ENCODE assay signal across 8 mouse cellular contexts in the genomic region with DNA sequence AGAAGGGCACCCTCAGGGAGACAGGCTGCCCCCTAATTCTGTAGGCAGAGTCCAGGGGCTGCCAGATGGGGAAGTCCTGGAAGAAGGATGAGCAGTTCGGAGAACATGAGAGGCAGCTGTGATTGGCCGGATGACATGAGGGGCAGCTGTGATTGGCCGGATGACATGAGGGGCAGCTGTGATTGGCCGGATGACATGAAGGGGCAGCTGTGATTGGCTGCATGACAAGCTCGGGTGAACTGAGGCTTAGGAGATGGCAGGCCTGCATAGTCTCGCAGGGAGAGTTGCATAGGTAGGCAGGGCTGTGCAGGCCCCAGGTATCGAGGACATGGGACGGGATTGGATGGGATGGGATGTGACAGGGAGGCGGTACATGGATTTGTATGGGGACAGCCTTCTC. TPM values are rescaled to one million over a fixed set of nuclear protein-coding genes. Genes with fewer than 3 reads are reported as not detected.
DNase-seq lines count a peak whose midpoint lies in the region; ATAC-seq and TF ChIP-seq lines count a peak whose summit lies in the region.

No protein-coding gene starts in this region.

- no peaks in the 10 kb centered on the region for H3K27me3 ChIP-seq in heart, embryonic 11.5 days (ENCODE audit: control insufficient read depth, insufficient read depth, low read length)
- H3K27me3 ChIP-seq in liver, postnatal 0 days (ENCODE audit: insufficient read depth, low read length): no peaks in the 10 kb centered on the region

- no peak for TF ChIP-seq CTCF in liver, postnatal 0 days (IDR thresholded peaks at IDR 0.05; ENCODE audit: low read depth)

- WGBS in heart, embryonic 11.5 days (ENCODE audit: insufficient replicate concordance): 15% methylated on average over 9 of the region's 9 CpGs
- WGBS in liver, postnatal 0 days (ENCODE audit: insufficient replicate concordance): 13% methylated on average over 9 of the region's 9 CpGs

- H3K9me3 ChIP-seq in heart, embryonic 11.5 days (replicated peaks; ENCODE audit: control insufficient read depth, low read length): no peaks in the 10 kb centered on the region
- H3K9me3 ChIP-seq in ES-E14 (ENCODE audit: control insufficient read depth, insufficient read depth, low read depth, low read length): no peaks in the 10 kb centered on the region
- no peaks in the 10 kb centered on the region for H3K9me3 ChIP-seq in liver, postnatal 0 days (ENCODE audit: low read length)

- TF ChIP-seq EP300 in liver, postnatal 0 days (IDR thresholded peaks at IDR 0.05; ENCODE audit: low read depth): no peak

- H3K36me3 ChIP-seq in heart, embryonic 11.5 days (ENCODE audit: control insufficient read depth, insufficient read depth, low read length): no peaks in the 10 kb centered on the region
- no peaks in the 10 kb centered on the region for H3K36me3 ChIP-seq in ES-E14 (ENCODE audit: control insufficient read depth, insufficient read depth, low read length, poor library complexity, severe bottlenecking)
- H3K36me3 ChIP-seq in liver, postnatal 0 days (replicated peaks; ENCODE audit: insufficient read depth, low read length): no peaks in the 10 kb centered on the region

- H3K4me1 ChIP-seq in heart, embryonic 11.5 days (ENCODE audit: control insufficient read depth, insufficient read depth, low read length): 0 out of 2 replicates have a peak, but pooled peaks cover 5% of the 10 kb centered on the region
- peaks cover 1 to 7% of the 10 kb centered on the region in 2 experiments; a peak in 2 of 4 replicates for H3K4me1 ChIP-seq in ES-E14 (ENCODE audit: control insufficient read depth in 2 of 2, insufficient read depth in 2 of 2, low read length in 2 of 2, poor library complexity in 1 of 2)
- H3K4me1 ChIP-seq in liver, postnatal 0 days (ENCODE audit: insufficient read depth): no peaks in the 10 kb centered on the region

- no peak overlapping the region for H3K27ac ChIP-seq in heart, embryonic 11.5 days (ENCODE audit: low read depth, low read length)
- H3K27ac ChIP-seq in ES-E14 (ENCODE audit: insufficient read depth, low read depth, low read length, poor library complexity, severe bottlenecking): no peak overlapping the region
- no peak overlapping the region for H3K27ac ChIP-seq in liver, postnatal 0 days (ENCODE audit: low read depth)

- in situ Hi-C loops in ES-E14 (cut with MboI; ENCODE audit: low sequenced_read_pairs in 2 of 2, unreplicated experiment in 2 of 2): no loop called here

- H3K4me2 ChIP-seq in heart, embryonic 11.5 days: peak overlapping the region; percentile 40; the same call in 1 of the 2 replicates
- H3K4me2 ChIP-seq in liver, postnatal 0 days (ENCODE audit: low read depth, low read length): no peak overlapping the region

- DNase-seq in heart, adult 8-10 months (ENCODE audit: low spot score): no peak
- no peak for DNase-seq in ES-E14 (ENCODE audit: low read depth, low spot score)
- peak; percentile 59 for DNase-seq in forelimb bud, embryonic 11.5 days (ENCODE audit: low read depth, low spot score)
- no peak for DNase-seq in liver, postnatal 0 days
- DNase-seq in frontal cortex, adult 2 months (ENCODE audit: extremely low spot score in 1 of 2, low spot score in 1 of 2): no peak
- no peak for DNase-seq in spleen, postnatal 4 days (ENCODE audit: low spot score in 2 of 2)
- no peak for DNase-seq in right cerebral cortex, postnatal 36 days (ENCODE audit: low spot score in 2 of 2)

- no peak overlapping the region for H3K4me3 ChIP-seq in heart, embryonic 11.5 days (ENCODE audit: low read depth, low read length)
- H3K4me3 ChIP-seq in ES-E14 (ENCODE audit: insufficient read depth in 1 of 2, low read depth in 1 of 2, low read length in 2 of 2, poor library complexity in 1 of 2, severe bottlenecking in 1 of 2): peak overlapping the region in 1 of 2 experiments; percentile 41; a peak in 1 of 4 replicates
- no peak overlapping the region for H3K4me3 ChIP-seq in liver, postnatal 0 days (ENCODE audit: low read depth, low read length)

- H3K9ac ChIP-seq in heart, embryonic 11.5 days (ENCODE audit: low read depth, low read length): no peak overlapping the region
- H3K9ac ChIP-seq in ES-E14 (ENCODE audit: insufficient read depth, low read depth, low read length, poor library complexity, severe bottlenecking): no peak overlapping the region; the same call in 1 of the 2 replicates
- no peak overlapping the region for H3K9ac ChIP-seq in liver, postnatal 0 days (replicated peaks)

- 0 out of 2 replicates have a peak, but pooled peaks have one; percentile 50 for ATAC-seq in heart, embryonic 11.5 days (replicated peaks; ENCODE audit: insufficient number of reproducible peaks, low FRiP score, low TSS enrichment)
- peak; percentile 70 for ATAC-seq in liver, postnatal 0 days

TF ChIP-seq in ES-E14, 5 proteins besides CTCF, POLR2A, EP300 and RAD21:
- peak; percentile 89 for TF ChIP-seq CHD2 (IDR thresholded peaks at IDR 0.05; ENCODE audit: low read depth, low read length)
- TF ChIP-seq ZNF384 (IDR thresholded peaks at IDR 0.05; ENCODE audit: low read depth, low read length): no peak

RNA-seq across cellular contexts. Expression of a gene that starts 13.7 kb away (rescaled TPM):
- 0.28 and 0.29 TPM in 2 replicates for polyA plus RNA-seq in heart, embryonic 11.5 days (2014; fragmentation: Nextera tagmentation; extraction: Ambion mirVana)
- 1 to 10 TPM; 1.2 to 2.0 (median 1.5) TPM for total RNA-seq in heart, adult 8-10 months (2022)
- 0.53 and 1.0 TPM in 2 replicates for total RNA-seq in ES-E14 (2012; rRNA removed)
- 0.02 TPM in 1 of 2 replicates, not detected in the other for polyA plus RNA-seq in liver, postnatal 0 days (2015; fragmentation: Nextera tagmentation; extraction: Ambion mirVana)
- 10.3 and 10.6 TPM in 2 replicates for polyA plus RNA-seq in frontal cortex, adult 2 months (2012; rRNA removed)

RNA-seq across cellular contexts. Expression of a gene that starts 17.2 kb away (rescaled TPM):
- polyA plus RNA-seq in heart, embryonic 11.5 days (2014; fragmentation: Nextera tagmentation; extraction: Ambion mirVana): 6.3 and 7.8 TPM in 2 replicates
- 10 to 100 TPM; 38.2 to 46.2 (median 40.0) TPM for total RNA-seq in heart, adult 8-10 months (2022)
- 21.9 and 24.4 TPM in 2 replicates for total RNA-seq in ES-E14 (2012; rRNA removed)
- 1.5 TPM in 2 replicates for polyA plus RNA-seq in liver, postnatal 0 days (2015; fragmentation: Nextera tagmentation; extraction: Ambion mirVana)
- 44.2 and 44.8 TPM in 2 replicates for polyA plus RNA-seq in frontal cortex, adult 2 months (2012; rRNA removed)

RNA-seq across cellular contexts. Expression of a gene that starts 41.8 kb away (rescaled TPM):
- polyA plus RNA-seq in heart, embryonic 11.5 days (2014; fragmentation: Nextera tagmentation; extraction: Ambion mirVana): 4.3 and 5.5 TPM in 2 replicates
- under 1 TPM; 0.33 to 1.00 (median 0.66) TPM for total RNA-seq in heart, adult 8-10 months (2022)
- total RNA-seq in ES-E14 (2012; rRNA removed): 0.98 and 1.6 TPM in 2 replicates
- polyA plus RNA-seq in liver, postnatal 0 days (2015; fragmentation: Nextera tagmentation; extraction: Ambion mirVana): 0.09 and 0.23 TPM in 2 replicates
- 377 and 384 TPM in 2 replicates for polyA plus RNA-seq in frontal cortex, adult 2 months (2012; rRNA removed)

Comparison
In these comparisons a context has a peak if more than half of its experiments do, and no peak if none do; other contexts are left out.
1. RNA of a gene that starts 41.8 kb away (polyA plus RNA-seq): 377 to 384 TPM in frontal cortex, adult 2 months; 4.3 to 5.5 TPM in heart, embryonic 11.5 days and 0.09 to 0.23 TPM in liver, postnatal 0 days; every median in the first group is over 10 times any median in the second.